Mouse (Mus musculus): Measurements from ENCODE around the gene B3gat3.
A peak's percentile ranks its signal among the peaks of the same experiment; 100 is the strongest.
"Not testable (repeated sequence)": the region's sequence is repeated elsewhere in the genome, so short reads cannot be mapped to it uniquely, and the experiment has no call there.

Gene B3gat3

GRCm38 (mm10) chr19:8944062-8944461 lies 23.9 kb downstream of the B3gat3 start:
- DNase-seq: no peak

GRCm38 (mm10) chr19:8944750-8945149 lies 24.6 kb downstream of the B3gat3 start:
- peak; percentile 98 for DNase-seq

DNA sequence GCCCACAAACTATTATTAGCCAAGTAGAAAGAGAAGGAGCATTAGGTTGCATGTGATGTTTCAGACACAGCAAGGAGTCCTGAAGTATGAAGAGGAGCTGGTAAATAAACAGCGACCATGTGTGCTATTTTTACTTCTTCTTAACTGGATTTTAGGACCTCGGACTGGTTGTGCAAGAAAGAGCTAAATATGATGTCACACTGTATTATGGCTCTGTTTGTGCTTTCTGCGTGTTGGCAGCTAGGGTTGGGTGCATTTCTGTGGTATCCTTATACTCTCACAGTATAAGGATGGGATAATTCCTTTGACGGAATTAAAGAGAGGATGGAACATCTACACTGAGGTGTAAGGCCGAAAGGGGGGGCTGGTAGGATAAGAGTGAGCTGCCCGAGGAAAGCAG lies 25.1 kb downstream of the B3gat3 start:
- DNase-seq: no peak

- no peak for DNase-seq
Observed at GRCm38 (mm10) chr19:8946929-8947328, 26.8 kb downstream of the B3gat3 start.

DNA sequence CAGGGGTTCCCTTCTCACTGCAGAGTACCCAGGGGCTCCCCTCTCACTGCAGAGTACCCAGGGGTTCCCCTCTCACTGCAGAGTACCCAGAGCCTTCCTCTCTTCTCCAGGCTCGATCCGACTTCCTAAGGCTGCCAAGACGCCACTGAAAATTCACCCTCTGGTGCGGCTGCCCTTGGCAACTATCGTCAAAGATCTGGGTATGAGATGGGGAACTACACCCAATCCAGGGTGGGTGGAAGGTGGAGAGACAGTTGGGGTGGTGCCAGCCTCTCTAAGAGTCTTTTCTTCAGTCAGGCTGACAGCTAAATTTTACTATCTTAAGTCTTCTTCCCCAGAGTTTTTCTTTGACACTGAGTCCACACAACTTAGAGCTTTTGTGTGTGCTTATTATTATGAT lies 30.0 kb downstream of the B3gat3 start:
- DNase-seq: no peak

- no peak for DNase-seq
Observed at GRCm38 (mm10) chr19:8952241-8952640, 32.1 kb downstream of the B3gat3 start.

DNA sequence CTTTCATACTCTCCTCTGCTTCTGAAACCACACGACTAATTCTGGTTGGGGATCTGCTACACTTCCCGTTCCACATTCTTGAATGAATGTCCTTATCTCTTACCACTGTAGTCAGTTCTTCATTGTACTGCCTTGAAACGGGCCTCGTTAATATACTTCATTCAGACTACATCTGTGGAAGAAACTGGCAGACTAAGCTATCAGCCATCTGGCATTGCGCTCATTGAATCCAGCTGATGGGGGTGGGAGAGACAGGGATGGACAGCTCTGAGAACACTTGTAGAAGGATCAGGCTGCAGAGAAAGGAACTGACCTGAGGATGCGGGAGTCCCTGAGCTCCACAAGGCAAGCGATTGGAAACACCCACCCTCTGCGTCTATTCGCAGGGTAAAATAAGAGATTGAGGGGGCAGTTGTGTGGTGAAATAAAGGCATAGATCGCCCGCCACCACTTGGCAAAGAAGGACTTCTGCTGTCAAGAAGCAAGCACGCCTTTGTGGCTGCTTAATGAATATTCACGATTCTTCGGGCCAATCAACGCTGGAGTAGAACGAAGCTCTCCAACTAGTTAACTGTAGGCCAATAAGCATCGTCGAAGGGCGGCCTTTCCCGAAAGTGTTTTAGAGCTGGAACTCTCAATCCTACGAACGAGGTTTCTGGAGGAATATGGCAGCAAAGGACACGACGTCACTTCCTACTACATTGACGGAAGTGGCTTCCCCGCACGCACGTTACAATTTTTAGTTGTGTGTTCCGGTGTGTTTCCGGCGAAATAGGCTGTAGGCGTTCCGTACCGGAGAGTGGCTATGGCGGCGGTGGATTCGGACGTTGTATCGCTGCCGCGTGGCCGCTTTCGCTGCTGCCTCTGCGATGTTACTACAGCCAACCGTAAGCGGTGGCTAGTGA lies 33.2 kb downstream of the B3gat3 start, which contains the start of gene Tut1:
TSS of gene Tut1 (plus strand) at position 713 of the 905 bp plus-strand sequence.
- peak; percentile 99 for DNase-seq

GRCm38 (mm10) chr19:8954171-8954570 lies 34.0 kb downstream of the B3gat3 start:
- DNase-seq: no peak

- DNase-seq: no peak
Observed at GRCm38 (mm10) chr19:8962256-8962655, 42.1 kb downstream of the B3gat3 start.

GRCm38 (mm10) chr19:8965075-8965474 lies 44.9 kb downstream of the B3gat3 start:
- no peak for DNase-seq

DNA sequence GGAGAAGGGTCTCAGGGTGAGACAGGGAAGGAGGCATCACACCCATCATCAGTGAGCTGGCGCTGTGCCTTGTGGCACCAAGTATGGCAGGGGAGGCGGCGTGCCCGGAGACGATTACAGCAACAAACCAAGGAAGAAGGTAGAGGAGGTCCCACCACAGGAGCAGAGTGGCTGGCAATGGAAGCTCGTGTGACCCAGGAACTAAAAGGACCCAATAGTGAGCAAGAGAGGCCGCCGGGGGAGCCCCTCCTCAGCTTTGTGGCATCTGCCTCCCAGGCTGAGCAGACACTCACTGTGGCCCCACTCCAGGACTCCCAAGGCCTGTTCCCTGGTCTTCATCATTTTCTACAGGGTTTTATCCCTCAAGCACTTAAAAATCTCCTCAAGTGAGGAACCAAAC lies 45.6 kb downstream of the B3gat3 start:
- peak; percentile 97 for DNase-seq

- DNase-seq: no peak
Observed at GRCm38 (mm10) chr19:8966198-8966589, 46.0 kb downstream of the B3gat3 start.

DNA sequence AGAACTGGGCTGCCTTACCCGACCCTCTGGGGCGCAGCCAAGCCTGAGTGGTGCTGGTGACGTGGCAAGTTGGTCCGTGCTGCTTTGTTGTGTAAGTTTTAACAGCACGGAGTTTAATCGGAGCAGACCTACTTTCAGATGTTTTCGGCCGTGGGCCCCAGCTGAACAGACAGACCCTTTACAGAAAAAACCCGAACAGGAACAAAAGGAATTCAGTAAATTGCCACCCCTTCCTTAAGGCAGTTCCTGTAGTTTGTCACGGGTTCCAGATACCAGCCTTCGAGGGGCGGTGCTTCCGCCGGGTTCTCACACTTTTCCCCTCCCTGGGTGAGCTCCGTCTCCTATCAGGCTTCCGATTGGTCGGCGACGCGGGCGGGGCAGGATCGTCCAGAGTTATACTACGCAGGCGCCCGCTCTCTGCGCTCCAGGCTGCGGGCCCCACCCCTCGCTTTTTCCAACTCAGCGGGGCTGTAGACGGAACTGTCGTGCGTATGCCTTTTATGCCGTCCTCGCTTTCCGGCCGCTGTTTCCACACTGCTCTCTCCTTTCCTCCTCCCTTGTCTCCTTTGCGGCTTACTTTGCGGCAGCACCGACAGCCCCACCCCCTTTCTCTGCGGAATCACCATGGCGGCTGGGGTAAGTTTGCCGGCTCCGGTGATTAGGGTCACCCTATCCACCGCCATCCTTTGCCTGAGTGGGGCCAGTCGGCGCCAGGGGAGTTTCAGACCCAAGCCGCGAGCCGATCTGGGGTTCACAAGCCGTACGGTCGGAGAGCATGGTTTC lies 46.6 kb downstream of the B3gat3 start, which contains the start of gene Eef1g:
TSS of gene Eef1g (plus strand) at position 452 of the 783 bp plus-strand sequence.
- peak; percentile 100 for DNase-seq

DNA sequence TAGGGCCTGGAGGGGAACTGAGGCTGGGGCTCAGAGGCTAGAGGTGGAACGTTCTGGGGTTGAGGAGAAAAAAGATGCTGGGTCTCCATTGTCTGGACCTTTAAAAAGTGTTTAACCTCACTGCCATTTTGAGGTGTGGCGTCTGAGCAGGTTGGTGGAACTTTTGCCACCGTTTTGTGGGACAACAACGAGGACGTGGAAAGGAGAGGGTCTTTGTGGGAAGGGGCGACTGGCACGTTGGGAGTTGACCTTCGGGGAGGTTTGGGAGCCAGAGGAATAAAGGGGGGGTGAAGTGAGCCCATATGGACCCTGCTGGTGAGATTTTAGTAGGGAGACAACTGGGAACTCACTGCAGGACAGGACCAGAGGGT lies 47.2 kb downstream of the B3gat3 start:
- no peak for DNase-seq

DNA sequence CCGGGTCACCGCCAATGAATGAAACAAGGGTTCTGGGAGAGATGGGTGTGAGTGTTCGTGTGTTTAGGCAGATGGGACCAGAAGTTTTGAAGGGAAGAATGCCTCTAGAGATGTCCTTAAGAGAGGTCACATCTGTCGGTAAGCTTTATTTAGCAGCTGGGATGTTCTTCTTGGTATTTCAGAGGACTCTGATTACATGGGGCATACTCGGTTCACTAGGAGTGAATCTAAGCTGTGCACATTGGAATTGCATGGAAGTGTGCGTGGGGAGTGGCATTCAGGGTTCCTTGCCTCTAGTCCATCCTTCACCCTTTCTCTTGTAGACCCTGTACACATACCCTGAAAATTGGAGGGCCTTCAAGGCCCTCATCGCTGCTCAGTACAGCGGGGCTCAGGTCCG lies 47.7 kb downstream of the B3gat3 start:
- no peak for DNase-seq

DNA sequence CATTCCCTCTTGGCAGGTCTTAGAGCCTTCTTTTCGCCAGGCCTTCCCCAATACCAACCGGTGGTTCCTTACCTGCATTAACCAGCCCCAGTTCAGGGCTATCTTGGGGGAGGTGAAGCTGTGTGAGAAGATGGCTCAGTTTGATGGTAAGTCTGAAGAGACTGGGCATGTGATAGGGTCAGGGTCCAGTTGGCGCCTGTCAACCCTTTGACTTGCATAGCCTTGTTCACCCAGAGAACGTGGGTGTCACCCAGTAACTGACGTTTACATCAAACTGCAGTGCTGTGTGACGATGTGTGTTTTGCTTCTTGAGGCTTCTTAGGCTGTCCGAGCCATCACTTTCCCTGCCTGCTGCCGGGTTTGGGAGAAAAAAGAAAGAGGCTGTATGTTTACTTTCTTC lies 52.3 kb downstream of the B3gat3 start:
- DNase-seq: not testable (repeated sequence)

DNA sequence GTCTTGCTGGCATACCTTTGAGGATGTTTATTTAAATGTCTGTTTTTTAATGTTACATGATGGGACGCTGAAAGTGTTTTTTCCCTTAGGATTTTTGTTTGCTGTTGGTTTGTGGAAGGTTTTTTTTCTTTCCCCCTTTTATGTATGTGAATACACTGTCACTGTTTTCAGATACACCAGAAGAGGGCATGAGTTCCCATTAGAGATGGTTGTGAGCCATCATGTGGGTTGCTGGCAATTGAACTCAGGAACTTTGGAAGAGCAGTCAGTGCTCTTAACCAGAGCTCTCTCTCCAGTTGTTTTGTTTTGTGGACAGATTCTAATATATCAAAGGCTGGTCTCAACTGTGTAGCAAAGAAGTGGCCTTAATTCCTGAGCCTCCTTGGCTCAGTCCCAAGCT lies 54.5 kb downstream of the B3gat3 start:
- no peak for DNase-seq

DNA sequence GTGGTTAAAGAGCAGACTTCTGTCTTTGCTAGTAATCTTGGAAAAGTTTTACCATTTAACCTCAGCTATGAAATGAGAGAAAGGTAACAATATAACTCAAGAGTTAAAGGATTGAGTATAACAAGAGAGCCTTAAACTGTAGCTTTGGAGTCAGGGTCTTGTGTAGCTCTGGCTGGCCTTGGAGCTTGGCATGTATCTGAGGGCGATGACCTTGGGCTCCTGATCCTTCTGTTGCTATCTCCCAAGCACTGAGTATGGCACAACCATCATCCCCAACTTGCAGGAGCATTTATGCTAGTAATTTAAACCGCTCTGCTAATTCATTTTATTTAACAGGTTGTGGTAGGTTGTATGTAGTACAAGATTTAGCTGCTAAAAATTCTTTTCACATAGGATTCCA lies 55.3 kb downstream of the B3gat3 start:
- DNase-seq: no peak

GRCm38 (mm10) chr19:8976535-8976934 lies 56.4 kb downstream of the B3gat3 start:
- peak; percentile 95 for DNase-seq

Measured in heart, adult 11 months (tissue).